Mouse (Mus musculus): ENCODE measurements around the gene Ceacam12. TPM values are rescaled to one million over a fixed set of nuclear protein-coding genes. Genes with fewer than 3 reads are reported as not detected.
"Not testable (repeated sequence)": the region's sequence is repeated elsewhere in the genome, so short reads cannot be mapped to it uniquely, and the experiment has no call there.

Gene Ceacam12
- polyA plus RNA-seq (2012; fragmentation: generic; extraction: Trizol): not detected
- long read RNA-seq, experiment 1: 0 reads
- long read RNA-seq, experiment 2: 0 reads

DNA sequence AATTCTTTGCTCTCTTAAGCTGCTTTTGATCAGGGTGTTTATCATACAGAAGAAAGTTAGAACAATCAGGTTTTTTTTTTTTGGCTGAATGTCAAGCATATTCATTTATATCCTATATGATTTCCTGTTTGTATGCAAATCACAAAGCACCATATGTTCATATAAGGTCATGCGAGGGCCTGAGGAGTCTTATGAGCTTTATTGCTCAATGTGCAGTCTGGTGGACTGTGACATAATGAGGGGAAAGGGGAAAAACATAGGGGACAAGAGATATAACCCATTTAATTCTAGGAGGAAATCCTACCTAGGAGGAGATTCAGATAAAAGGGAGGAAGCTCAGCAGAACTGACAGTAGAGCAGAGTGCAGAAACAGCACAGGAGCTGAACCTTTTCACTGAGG, at the start of gene Ceacam12:
Gene Ceacam12 (plus strand): TSS at position 301 of the 400 bp plus-strand sequence.
- Histone ChIP-seq H3K36me3 (ENCODE audit: control insufficient read depth, insufficient read depth) (no peaks in the 10 kb centered on the region), H3K79me3 (ENCODE audit: low read depth) (no peaks in the 10 kb centered on the region), H3K4me3 (ENCODE audit: insufficient read depth, poor library complexity, severe bottlenecking) (no peak within 1 kb of the TSS), H3ac (ENCODE audit: control insufficient read depth, insufficient read length, low read depth) (no peak within 1 kb of the TSS), H3K79me2 (ENCODE audit: control insufficient read depth, insufficient read depth) (no peaks in the 10 kb centered on the region), H3K27me3 (ENCODE audit: control insufficient read depth, insufficient read depth, insufficient read length) (no peaks in the 10 kb centered on the region)
- no peak for TF ChIP-seq MAX (IDR thresholded peaks at IDR 0.05)
- TF ChIP-seq CEBPB (IDR thresholded peaks at IDR 0.05; ENCODE audit: low read depth): no peak
- no peak for TF ChIP-seq MYOD1 (IDR thresholded peaks at IDR 0.05; ENCODE audit: control insufficient read depth, insufficient read length, low read depth)
- no peak for TF ChIP-seq FOSL1 (IDR thresholded peaks at IDR 0.05; ENCODE audit: insufficient read depth, low read length, poor library complexity, severe bottlenecking)
- no peak for TF ChIP-seq USF1 (IDR thresholded peaks at IDR 0.05; ENCODE audit: low read depth)
- no peak for TF ChIP-seq CTCF (IDR thresholded peaks at IDR 0.05; ENCODE audit: control insufficient read depth, insufficient read depth, insufficient read length)
- no peak for TF ChIP-seq MYOG (IDR thresholded peaks at IDR 0.05; ENCODE audit: control insufficient read depth, extremely low read depth, insufficient read length)

DNA sequence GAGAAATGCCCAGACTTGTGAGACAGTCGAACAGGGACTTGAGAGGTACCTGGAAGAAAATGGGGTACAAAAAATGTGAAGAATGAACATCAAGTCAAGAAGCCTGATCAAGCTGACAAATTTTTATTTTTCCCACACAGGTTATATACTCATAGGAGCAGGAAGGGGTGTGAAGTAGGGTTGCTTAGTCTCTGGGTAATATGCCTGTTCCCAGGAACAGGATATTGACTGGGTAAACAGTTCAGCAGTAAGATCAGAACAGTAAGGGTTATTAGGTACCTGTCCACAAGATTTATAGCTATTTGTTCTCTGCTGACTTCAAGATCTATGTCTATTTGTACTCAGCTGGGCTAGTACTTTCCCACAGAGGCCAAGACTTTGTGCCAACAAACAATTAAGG, 8.1 kb downstream of the Ceacam12 start:
- not testable (repeated sequence) for H3K79me3 ChIP-seq (ENCODE audit: low read depth); H3K27me3 ChIP-seq (ENCODE audit: control insufficient read depth, insufficient read depth, insufficient read length); H3K4me3 ChIP-seq (ENCODE audit: insufficient read depth, poor library complexity, severe bottlenecking); H3ac ChIP-seq (ENCODE audit: control insufficient read depth, insufficient read length, low read depth); H3K36me3 ChIP-seq (ENCODE audit: control insufficient read depth, insufficient read depth); H3K79me2 ChIP-seq (ENCODE audit: control insufficient read depth, insufficient read depth)

DNA sequence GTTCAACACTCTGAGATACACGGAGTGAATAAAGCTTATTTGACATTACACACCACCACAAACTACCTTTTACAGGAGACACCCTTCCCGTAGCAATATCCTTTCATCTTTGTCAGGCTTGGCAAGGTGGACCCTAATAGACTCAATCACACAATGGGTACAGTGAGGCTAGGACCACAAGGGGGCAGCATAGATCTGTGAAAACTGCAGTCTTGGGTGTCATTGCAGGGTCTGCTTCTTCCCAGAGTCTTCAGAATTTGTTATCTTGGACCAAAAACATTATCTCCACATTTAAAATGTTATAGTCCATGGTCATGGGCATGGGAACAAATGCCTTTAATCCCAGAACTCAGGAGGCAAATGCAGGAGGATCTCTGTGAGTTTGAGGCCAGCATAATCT, 35.1 kb downstream of the Ceacam12 start:
- Histone ChIP-seq H3ac (ENCODE audit: control insufficient read depth, insufficient read length, low read depth) (no peak overlapping the region), H3K79me2 (ENCODE audit: control insufficient read depth, insufficient read depth) (no peaks in the 10 kb centered on the region), H3K36me3 (ENCODE audit: control insufficient read depth, insufficient read depth) (no peaks in the 10 kb centered on the region), H3K27me3 (ENCODE audit: control insufficient read depth, insufficient read depth, insufficient read length) (no peaks in the 10 kb centered on the region), H3K4me3 (ENCODE audit: insufficient read depth, poor library complexity, severe bottlenecking) (no peak overlapping the region), H3K79me3 (ENCODE audit: low read depth) (no peaks in the 10 kb centered on the region)
- no peak for TF ChIP-seq MYOG (IDR thresholded peaks at IDR 0.05; ENCODE audit: control insufficient read depth, extremely low read depth, insufficient read length)
- no peak for TF ChIP-seq MAX (IDR thresholded peaks at IDR 0.05)
- no peak for TF ChIP-seq MYOD1 (IDR thresholded peaks at IDR 0.05; ENCODE audit: control insufficient read depth, insufficient read length, low read depth)
- no peak for TF ChIP-seq FOSL1 (IDR thresholded peaks at IDR 0.05; ENCODE audit: insufficient read depth, low read length, poor library complexity, severe bottlenecking)
- TF ChIP-seq USF1 (IDR thresholded peaks at IDR 0.05; ENCODE audit: low read depth): no peak

Small RNAs within 50 kb of the gene (microRNA-seq; reads per million reads assigned to microRNA genes)
- gene Gm22414 (ENCODE audit: borderline microRNAs expressed): not detected

Other genes with a start within 250 kb of the Ceacam12 start
- not detected for gene Gm5155, start 194.2 kb upstream of the Ceacam12 start, polyA plus RNA-seq (2012; fragmentation: generic; extraction: Trizol)
- not detected for gene Ceacam11, start 93.8 kb upstream of the Ceacam12 start, polyA plus RNA-seq (2012; fragmentation: generic; extraction: Trizol)
- gene Ceacam13, start 56.0 kb upstream of the Ceacam12 start, polyA plus RNA-seq (2012; fragmentation: generic; extraction: Trizol): not detected
- gene Igfl3, start 110.6 kb downstream of the Ceacam12 start, polyA plus RNA-seq (2012; fragmentation: generic; extraction: Trizol): not detected
- gene Mill1, start 179.4 kb downstream of the Ceacam12 start, polyA plus RNA-seq (2012; fragmentation: generic; extraction: Trizol): not detected